Mouse (Mus musculus) G1E (cell line): ENCODE measurements around the gene Gm12166. TPM values are rescaled to one million over a fixed set of nuclear protein-coding genes. Genes with fewer than 3 reads are reported as not detected.

Experiments
- ATAC-seq: 2 replicates; pipeline ENCODE4 v1.8.0; 2016; ENCODE audit warnings: mild to moderate bottlenecking; ENCODE audit not compliant: insufficient number of reproducible peaks, poor library complexity, low FRiP score, severe bottlenecking; ENCODE audit errors: extremely low read depth
- DNase-seq: peaks from one replicate; pipeline ENCODE4 v3.0.0; 2012; ENCODE audit warnings: low spot score
- H3K27me3 ChIP-seq: 2 replicates; pipeline ENCODE4 v1.6.1; 2012; ENCODE audit warnings: mild to moderate bottlenecking, low read length, inconsistent platforms; ENCODE audit not compliant: insufficient read depth
- H3K36me3 ChIP-seq: replicated peaks from 2 replicates; pipeline ENCODE3; 2012; ENCODE audit warnings: mild to moderate bottlenecking, inconsistent platforms
- H3K4me1 ChIP-seq: 2 replicates; pipeline ENCODE4 v1.6.1; 2012; ENCODE audit warnings: low read depth, low read length, inconsistent platforms, mixed read lengths; ENCODE audit not compliant: insufficient read depth
- H3K4me3 ChIP-seq: 2 replicates; pipeline ENCODE4 v1.5.1; 2012; ENCODE audit warnings: low read depth, mild to moderate bottlenecking, inconsistent platforms, low read length, moderate library complexity, mixed read lengths
- H3K9me3 ChIP-seq: replicated peaks from 2 replicates; pipeline ENCODE4 v1.6.1; 2012; ENCODE audit warnings: inconsistent platforms
- CTCF ChIP-seq: IDR thresholded peaks from 2 replicates; pipeline ENCODE4 v1.5.1; 2012; ENCODE audit warnings: low read depth, low read length, inconsistent platforms, mixed read lengths
- GATA1 ChIP-seq: IDR thresholded peaks from 2 replicates; pipeline ENCODE4 v1.6.1; 2012; ENCODE audit warnings: borderline replicate concordance, low read length, inconsistent platforms, mixed read lengths
- GATA2 ChIP-seq: IDR thresholded peaks from 2 replicates; pipeline ENCODE4 v1.6.1; 2012; ENCODE audit warnings: low read depth, low read length, inconsistent platforms, borderline replicate concordance
- POLR2AphosphoS5 ChIP-seq: IDR thresholded peaks from 2 replicates; pipeline ENCODE4 v1.6.1; 2012; ENCODE audit warnings: low read depth, low read length, inconsistent platforms; ENCODE audit not compliant: insufficient replicate concordance
- TAL1 ChIP-seq: conservative IDR thresholded peaks from 2 replicates; pipeline ENCODE4 v1.6.1; 2012; ENCODE audit warnings: low read depth, low read length, inconsistent platforms, mixed read lengths
- polyA plus RNA-seq: library from polyadenylated mRNA; stranded (reverse); fragments of >175 nt; gene quantifications from 2 replicates; pipeline ENCODE4 v1.2.3, GENCODE M21; 2012
- total RNA-seq, 2 experiments: library from RNA; stranded (forward) in 1 of 2; stranded (reverse) in 1 of 2; fragments of 200-1000 nt in 1 of 2; fragments of >200 nt in 1 of 2; fragmentation: Nextera tagmentation in 1 of 2; gene quantifications; 2 replicates each; pipeline ENCODE4 v1.2.3; 2014 to 2017

Gm12166 gene
- total and polyA plus RNA-seq, 3 experiments, result 0.35 to 16.7 (median 2.5) TPM

- TF ChIP-seq GATA2 (no peak), POLR2AphosphoS5 (no peak)
- DNase-seq (no peak), ATAC-seq (no peak)
- no peaks in the 10 kb centered on the region for H3K36me3 ChIP-seq
- H3K4me1 ChIP-seq, result no peaks in the 10 kb centered on the region
- no peaks in the 10 kb centered on the region for H3K9me3 ChIP-seq
- no peak overlapping the region for H3K4me3 ChIP-seq
- no peaks in the 10 kb centered on the region for H3K27me3 ChIP-seq
Measured at GRCm38 (mm10) chr11:46083405-46083804, 31.3 kb upstream of the Gm12166 start.

- DNase-seq (no peak), ATAC-seq (no peak)
- H3K4me3 ChIP-seq, result no peak overlapping the region
- TF ChIP-seq GATA1, result no peak
- no peak for TF ChIP-seq TAL1
- no peak for TF ChIP-seq CTCF
- TF ChIP-seq GATA2, result no peak
- TF ChIP-seq POLR2AphosphoS5, result no peak
- H3K36me3 ChIP-seq, result no peaks in the 10 kb centered on the region
- no peaks in the 10 kb centered on the region for H3K9me3 ChIP-seq
- H3K4me1 ChIP-seq, result no peaks in the 10 kb centered on the region
- no peaks in the 10 kb centered on the region for H3K27me3 ChIP-seq
Measured at GRCm38 (mm10) chr11:46081075-46081474, 29.0 kb upstream of the Gm12166 start.

GRCm38 (mm10) chr11:46077732-46078375 lies 25.7 kb upstream of the Gm12166 start:
- no peak overlapping the region for H3K4me3 ChIP-seq
- TF ChIP-seq POLR2AphosphoS5 (no peak), GATA2 (no peak), TAL1 (no peak), GATA1 (no peak)
- no peak for ATAC-seq
- H3K9me3 ChIP-seq, result no peaks in the 10 kb centered on the region
- H3K27me3 ChIP-seq, result no peaks in the 10 kb centered on the region
- no peak for DNase-seq
- H3K4me1 ChIP-seq, result no peaks in the 10 kb centered on the region
- no peaks in the 10 kb centered on the region for H3K36me3 ChIP-seq

- Histone ChIP-seq H3K27me3 (no peaks in the 10 kb centered on the region), H3K9me3 (no peaks in the 10 kb centered on the region), H3K4me3 (no peak overlapping the region), H3K4me1 (no peaks in the 10 kb centered on the region), H3K36me3 (no peaks in the 10 kb centered on the region)
- TF ChIP-seq CTCF (no peak), GATA2 (no peak), GATA1 (no peak), TAL1 (no peak), POLR2AphosphoS5 (no peak)
- no peak for ATAC-seq
- no peak for DNase-seq
Measured at GRCm38 (mm10) chr11:46077304-46077703, 25.2 kb upstream of the Gm12166 start.

- no peak for ATAC-seq
Measured at GRCm38 (mm10) chr11:46076442-46077158, 24.5 kb upstream of the Gm12166 start.

GRCm38 (mm10) chr11:46075507-46075906 lies 23.4 kb upstream of the Gm12166 start:
- Histone ChIP-seq H3K9me3 (no peaks in the 10 kb centered on the region), H3K4me3 (no peak overlapping the region), H3K27me3 (peaks cover 3% of the 10 kb centered on the region; the same call in 1 of the 2 replicates), H3K4me1 (no peaks in the 10 kb centered on the region), H3K36me3 (no peaks in the 10 kb centered on the region)
- TF ChIP-seq POLR2AphosphoS5 (no peak), GATA1 (no peak), CTCF (no peak), TAL1 (no peak)
- DNase-seq, result no peak
- ATAC-seq, result no peak

More at GRCm38 (mm10) chr11:46076442-46077158, 24.5 kb upstream of the Gm12166 start:
- Histone ChIP-seq H3K4me1 (no peaks in the 10 kb centered on the region), H3K4me3 (no peak overlapping the region), H3K9me3 (no peaks in the 10 kb centered on the region), H3K27me3 (peaks cover 1% of the 10 kb centered on the region; the same call in 1 of the 2 replicates), H3K36me3 (no peaks in the 10 kb centered on the region)
- no peak for DNase-seq
- TF ChIP-seq TAL1 (no peak), GATA2 (no peak), POLR2AphosphoS5 (no peak), GATA1 (no peak), CTCF (no peak)
